Mouse (Mus musculus) lung, adult 2 months (tissue): ENCODE measurements around the gene Tmem171. TPM values are rescaled to one million over a fixed set of nuclear protein-coding genes. Genes with fewer than 3 reads are reported as not detected.

Experiments
- DNase-seq: peaks from one replicate; pipeline ENCODE4 v3.0.0; 2022
- H3K4me1 ChIP-seq: fragments of 200-500 bp; 2 replicates; pipeline ENCODE4 v1.6.1; 2011; ENCODE audit warnings: low read length; ENCODE audit not compliant: control insufficient read depth, insufficient read depth
- H3K4me3 ChIP-seq: fragments of 200-500 bp; replicated peaks from 2 replicates; pipeline ENCODE3; 2011; ENCODE audit warnings: low read depth, mild to moderate bottlenecking, control low read depth, low read length; ENCODE audit errors: extremely low read depth
- CTCF ChIP-seq: fragments of 200-500 bp; IDR thresholded peaks from 2 replicates; pipeline ENCODE4 v1.5.1; 2011; ENCODE audit warnings: mild to moderate bottlenecking, low read length, control low read depth; ENCODE audit not compliant: insufficient read depth
- POLR2A ChIP-seq: fragments of 200-500 bp; IDR thresholded peaks from 2 replicates; pipeline ENCODE4 v1.6.1; 2011; ENCODE audit warnings: low read depth, mild to moderate bottlenecking, control low read depth, low read length, borderline replicate concordance; ENCODE audit errors: extremely low read depth
- WGBS: fragments of 180-500 bp; shearing (Covaris S2); methylation state at CpG from one replicate; pipeline ENCODE4 v1.1.7; 2018; 5-methylcytosine and 5-hydroxymethylcytosine counted together
- polyA plus RNA-seq: library from polyadenylated mRNA; depleted of rRNA; stranded (reverse); fragments of >200 nt; gene quantifications from 2 replicates; pipeline ENCODE4 v1.2.3, GENCODE M21; 2012

The Tmem171 gene
- polyA plus RNA-seq, 1 experiment, result 6.6 TPM

DNA sequence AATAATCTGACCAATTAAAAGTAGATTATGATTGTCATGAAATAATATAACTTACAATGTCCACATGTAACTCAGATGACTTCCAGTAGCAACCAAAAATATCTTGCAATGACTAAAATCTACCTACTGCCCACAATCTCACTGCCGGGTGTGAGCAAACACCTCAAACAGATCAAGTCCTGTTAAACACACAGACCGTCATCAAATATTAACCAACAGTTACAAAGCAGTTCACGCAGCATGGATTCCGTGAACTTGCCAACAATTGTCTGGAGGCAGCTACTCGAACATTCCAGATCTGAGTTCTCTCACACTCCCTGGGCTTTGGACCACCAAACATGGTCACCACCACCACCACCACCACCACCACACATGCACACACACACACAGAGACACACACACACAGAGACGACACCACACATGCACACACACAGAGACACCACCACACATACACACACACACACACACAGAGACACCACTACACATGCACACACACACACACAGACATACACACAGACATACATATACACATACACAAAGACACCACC is 20.9 kb upstream of the Tmem171 start:
- DNase-seq, result no peak
- 63% methylated on average over 6 of the region's 6 CpGs for WGBS
- TF ChIP-seq CTCF, result no peak
- Histone ChIP-seq H3K4me3 (no peak overlapping the region), H3K4me1 (no peaks in the 10 kb centered on the region)

- 70% methylated on average over 1 of the region's 1 CpGs for WGBS
- H3K4me3 ChIP-seq, result no peak overlapping the region
- no peak for TF ChIP-seq CTCF
- TF ChIP-seq POLR2A, result no peak
Measured at GRCm38 (mm10) chr13:98710655-98711054, 16.0 kb upstream of the Tmem171 start.

DNA sequence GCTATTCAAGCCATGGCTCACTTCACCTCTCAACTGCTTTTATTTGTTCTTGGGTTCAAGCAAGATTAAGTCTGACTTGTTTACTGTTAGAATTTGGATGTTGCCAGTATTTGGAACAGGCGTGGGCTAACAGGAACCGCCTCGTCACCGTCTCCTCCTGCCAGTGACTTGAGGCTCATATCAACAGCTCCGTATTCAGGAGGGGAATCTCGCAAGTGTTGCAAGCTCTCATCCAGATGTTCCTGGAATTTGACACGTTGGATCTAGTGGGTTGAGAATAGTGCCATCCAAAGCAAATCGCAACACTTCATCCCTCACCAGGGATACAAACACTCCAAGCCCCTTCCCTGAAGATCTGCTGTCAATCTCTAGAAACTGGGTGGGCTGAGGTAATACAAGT is 15.6 kb upstream of the Tmem171 start:
- WGBS, result 46% methylated on average over 8 of the region's 8 CpGs
- DNase-seq, result no peak

More at GRCm38 (mm10) chr13:98710655-98711054, 16.0 kb upstream of the Tmem171 start:
- peaks cover 2% of the 10 kb centered on the region; the same call in 1 of the 2 replicates for H3K4me1 ChIP-seq
- DNase-seq, result no peak

GRCm38 (mm10) chr13:98705501-98705900 is 10.9 kb upstream of the Tmem171 start:
- 76% methylated on average over 4 of the region's 4 CpGs for whole genome bisulfite sequencing
- DNase-seq, result no peak
- no peak overlapping the region for H3K4me3 ChIP-seq
- peaks cover 2% of the 10 kb centered on the region; the same call in 1 of the 2 replicates for H3K4me1 ChIP-seq
- TF ChIP-seq POLR2A (no peak), CTCF (no peak)

More for the DNA sequence above, 15.6 kb upstream of the Tmem171 start:
- no peak overlapping the region for H3K4me3 ChIP-seq
- TF ChIP-seq CTCF, result no peak
- no peak for TF ChIP-seq POLR2A
- H3K4me1 ChIP-seq, result peaks cover 2% of the 10 kb centered on the region; the same call in 1 of the 2 replicates

GRCm38 (mm10) chr13:98703786-98704185 is 9.2 kb upstream of the Tmem171 start:
- DNase-seq, result no peak
- H3K4me3 ChIP-seq, result no peak overlapping the region
- 87% methylated on average over 6 of the region's 8 CpGs for WGBS
- TF ChIP-seq POLR2A (no peak), CTCF (no peak)
- peaks cover 3% of the 10 kb centered on the region; the same call in 1 of the 2 replicates for H3K4me1 ChIP-seq

DNA sequence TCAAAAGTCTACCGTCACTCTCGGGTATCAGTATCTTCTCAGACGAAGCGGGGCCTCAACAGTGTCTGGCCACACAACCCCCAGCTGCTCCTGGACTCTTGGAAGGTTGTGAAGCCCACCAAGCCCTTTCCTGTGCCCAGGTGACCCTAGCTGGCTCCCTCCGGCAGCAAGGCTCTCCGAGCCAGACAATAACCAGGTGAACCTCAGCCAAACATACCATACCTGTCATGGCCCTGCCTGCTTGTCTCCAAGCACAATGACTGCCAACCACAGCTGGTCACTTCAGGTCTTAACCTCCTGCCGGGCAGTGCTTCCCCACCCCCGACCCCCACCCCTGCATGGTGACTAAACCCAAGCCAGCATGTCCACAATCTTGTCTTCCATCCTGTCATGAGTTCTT is 7.7 kb upstream of the Tmem171 start:
- DNase-seq, result no peak
- TF ChIP-seq CTCF, result no peak
- no peak for TF ChIP-seq POLR2A
- Histone ChIP-seq H3K4me1 (peaks cover 3% of the 10 kb centered on the region; the same call in 1 of the 2 replicates), H3K4me3 (no peak overlapping the region)
- WGBS, result 85% methylated on average over 8 of the region's 8 CpGs

DNA sequence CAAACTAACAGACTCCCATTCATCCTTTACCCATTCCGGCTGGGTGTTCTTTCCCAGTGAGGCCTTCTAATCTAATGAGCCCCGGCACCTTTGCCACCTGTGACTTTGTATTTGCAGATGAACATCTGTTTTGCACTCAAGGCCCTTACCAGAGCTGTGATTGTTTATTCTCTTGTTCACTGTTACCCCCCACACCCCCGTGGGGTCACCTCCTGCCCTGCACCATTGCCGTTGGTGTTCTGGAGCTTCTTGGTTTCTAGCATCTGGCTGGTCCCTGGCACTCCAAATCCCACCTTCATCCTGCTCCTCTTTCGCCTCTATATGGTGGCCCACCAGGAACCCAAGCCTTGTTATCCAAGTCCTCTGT is 6.7 kb upstream of the Tmem171 start:
- no peak for DNase-seq
- TF ChIP-seq POLR2A (no peak), CTCF (no peak)
- WGBS, result 84% methylated on average over 5 of the region's 5 CpGs
- no peak overlapping the region for H3K4me3 ChIP-seq
- H3K4me1 ChIP-seq, result peaks cover 6% of the 10 kb centered on the region; the same call in 1 of the 2 replicates

GRCm38 (mm10) chr13:98700661-98701308 is 6.2 kb upstream of the Tmem171 start:
- Histone ChIP-seq H3K4me3 (no peak overlapping the region), H3K4me1 (peaks cover 11% of the 10 kb centered on the region)
- DNase-seq, result no peak
- 61% methylated on average over 10 of the region's 10 CpGs for WGBS
- TF ChIP-seq POLR2A (no peak), CTCF (no peak)

GRCm38 (mm10) chr13:98699982-98700540 is 5.4 kb upstream of the Tmem171 start:
- peaks cover 12% of the 10 kb centered on the region for H3K4me1 ChIP-seq
- no peak for TF ChIP-seq CTCF
- TF ChIP-seq POLR2A, result no peak
- H3K4me3 ChIP-seq, result no peak overlapping the region
- WGBS, result 65% methylated on average over 5 of the region's 5 CpGs
- no peak for DNase-seq

- H3K4me3 ChIP-seq, result no peak overlapping the region
- 53% methylated on average over 14 of the region's 14 CpGs for WGBS
- DNase-seq, result no peak
- H3K4me1 ChIP-seq, result peaks cover 12% of the 10 kb centered on the region
- TF ChIP-seq POLR2A (no peak), CTCF (no peak)
Measured at GRCm38 (mm10) chr13:98699051-98699744, 4.6 kb upstream of the Tmem171 start.
